Comparison of ENCODE assay signal across 11 mouse cellular contexts in genomic region chr11:62223416-62223815, GRCm38 (mm10).
"Had no signal": no experiment of that assay in that cellular context is flagged by ENCODE, and none has a peak within 500 bp of the region (broad histone marks: within the 10 kb centered on the region; RNA-seq: fewer than 3 reads in every experiment).

No protein-coding gene starts in this region.

- H3K4me3 ChIP-seq: limb, embryonic 10.5 days; lung, embryonic 15.5 days had no signal

- H3K36me3 ChIP-seq: lung, embryonic 15.5 days had no signal

- DNase-seq: kidney, adult 8-10 months; kidney, postnatal 36 days; lung, postnatal 14 days; right cerebral cortex, adult 18-20 months; right cerebral cortex, postnatal 25 days; thymus, postnatal 36 days had no signal

- H3K27me3 ChIP-seq: lung, embryonic 15.5 days had no signal

- H3K27ac ChIP-seq: kidney, postnatal 0 days; limb, embryonic 10.5 days; lung, embryonic 15.5 days had no signal

- H3K4me1 ChIP-seq: lung, embryonic 15.5 days had no signal

- H3K4me2 ChIP-seq: liver, embryonic 11.5 days; lung, embryonic 15.5 days; midbrain, embryonic 11.5 days had no signal
